Mouse (Mus musculus): Measurements from ENCODE around the gene Wfdc11. TPM values are rescaled to one million over a fixed set of nuclear protein-coding genes. Genes with fewer than 3 reads are reported as not detected.

Gene Wfdc11
- polyA plus RNA-seq, 2 experiments: not detected

DNA sequence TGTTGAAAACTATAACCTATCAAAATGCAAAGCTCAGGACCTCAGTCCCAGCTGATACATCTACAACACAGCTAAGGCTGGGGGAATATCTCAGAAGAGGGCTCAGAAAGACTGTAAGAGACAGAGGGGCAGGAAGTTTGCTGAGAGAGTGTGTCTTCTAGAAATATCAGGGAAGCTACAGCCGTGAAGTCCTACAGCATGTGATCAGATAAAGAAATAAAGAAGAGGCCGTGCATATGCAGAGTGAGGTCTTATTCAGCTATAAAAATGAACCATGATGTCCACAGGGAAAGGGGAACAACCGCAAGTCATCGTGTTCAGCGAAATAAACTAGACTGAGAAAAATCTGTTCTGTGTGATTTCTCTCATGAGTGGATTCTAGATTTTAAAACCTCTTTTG is 3.6 kb downstream of the Wfdc11 start:
- Histone ChIP-seq H3K36me3 (ENCODE audit: control insufficient read depth, insufficient read depth, low read length) (no peaks in the 10 kb centered on the region), H3K4me1 (ENCODE audit: control insufficient read depth, insufficient read depth, low read length) (no peaks in the 10 kb centered on the region), H3K4me3 (replicated peaks; ENCODE audit: low read length) (no peak overlapping the region), H3K9ac (ENCODE audit: low read depth, low read length, severe bottlenecking) (no peak overlapping the region), H3K9me3 (ENCODE audit: control insufficient read depth, low read length) (no peaks in the 10 kb centered on the region), H3K4me2 (replicated peaks; ENCODE audit: low read depth, low read length, severe bottlenecking) (no peak overlapping the region), H3K27ac (replicated peaks; ENCODE audit: low read depth, low read length) (no peak overlapping the region), H3K27me3 (ENCODE audit: control insufficient read depth, insufficient read depth, low read length) (no peaks in the 10 kb centered on the region)
- ATAC-seq (ENCODE audit: low FRiP score, low read depth) (no peak), DNase-seq (ENCODE audit: low spot score) (no peak)
- 85% methylated on average over 5 of the region's 5 CpGs for WGBS
- no peak for TF ChIP-seq POLR2A (IDR thresholded peaks at IDR 0.05; ENCODE audit: borderline replicate concordance, extremely low read depth, insufficient read depth, insufficient read length)

DNA sequence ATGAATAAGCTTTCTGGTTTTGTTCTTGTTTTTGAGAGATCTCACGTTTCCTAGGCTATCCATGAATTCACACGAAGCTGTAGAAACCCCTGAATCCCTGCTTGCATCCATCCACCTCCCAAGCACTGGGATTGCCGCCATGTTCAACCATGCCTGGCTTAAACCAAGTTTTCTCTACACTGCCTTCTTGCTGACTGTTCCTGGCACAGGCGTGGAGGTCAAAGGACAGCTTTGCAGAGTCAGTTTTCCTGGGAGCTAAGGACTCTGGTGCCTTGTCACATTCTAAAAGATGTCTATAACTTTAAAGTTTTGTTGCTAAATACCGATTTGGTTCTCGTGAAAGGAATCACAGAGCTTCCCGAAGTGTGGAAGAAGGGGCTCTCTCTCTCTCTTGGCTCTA is 9.0 kb downstream of the Wfdc11 start:
- Histone ChIP-seq H3K27ac (replicated peaks; ENCODE audit: low read depth, low read length) (no peak overlapping the region), H3K9ac (ENCODE audit: low read depth, low read length, severe bottlenecking) (no peak overlapping the region), H3K4me1 (ENCODE audit: control insufficient read depth, insufficient read depth, low read length) (no peaks in the 10 kb centered on the region), H3K36me3 (ENCODE audit: control insufficient read depth, insufficient read depth, low read length) (no peaks in the 10 kb centered on the region), H3K4me2 (replicated peaks; ENCODE audit: low read depth, low read length, severe bottlenecking) (no peak overlapping the region), H3K27me3 (ENCODE audit: control insufficient read depth, insufficient read depth, low read length) (no peaks in the 10 kb centered on the region), H3K9me3 (ENCODE audit: control insufficient read depth, low read length) (no peaks in the 10 kb centered on the region), H3K4me3 (replicated peaks; ENCODE audit: low read length) (no peak overlapping the region)
- DNase-seq (ENCODE audit: low spot score) (no peak), ATAC-seq (ENCODE audit: low FRiP score, low read depth) (no peak)
- no peak for TF ChIP-seq POLR2A (IDR thresholded peaks at IDR 0.05; ENCODE audit: borderline replicate concordance, extremely low read depth, insufficient read depth, insufficient read length)
- WGBS: 91% methylated on average over 7 of the region's 7 CpGs

DNA sequence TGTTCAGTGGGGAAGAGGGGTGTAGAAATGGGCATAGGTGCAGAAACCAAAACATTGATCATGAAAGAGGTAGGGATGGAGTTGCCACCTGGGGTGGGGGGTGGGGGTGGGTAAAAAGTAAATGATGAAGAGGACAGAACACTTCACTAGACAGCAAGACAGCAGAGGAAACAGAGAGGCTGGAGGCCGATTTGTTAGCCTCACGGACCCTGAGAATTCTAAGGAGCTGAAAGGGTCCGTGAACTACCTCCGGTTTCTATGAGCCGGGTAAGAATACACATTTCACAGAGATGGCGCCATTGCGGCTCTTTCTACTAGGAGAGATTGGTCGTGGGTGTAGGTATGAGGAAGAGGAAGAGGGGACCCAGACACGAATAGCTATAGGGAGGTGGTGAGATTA is 17.4 kb downstream of the Wfdc11 start, which contains the start of gene Wfdc9:
Wfdc9 (minus strand) TSS at position 101 of the 400 bp plus-strand sequence.
- TF ChIP-seq POLR2A (IDR thresholded peaks at IDR 0.05; ENCODE audit: borderline replicate concordance, extremely low read depth, insufficient read depth, insufficient read length): no peak
- Histone ChIP-seq H3K9ac (ENCODE audit: low read depth, low read length, severe bottlenecking) (no peak within 1 kb of the TSS), H3K27ac (replicated peaks; ENCODE audit: low read depth, low read length) (no peak within 1 kb of the TSS), H3K4me2 (replicated peaks; ENCODE audit: low read depth, low read length, severe bottlenecking) (no peak within 1 kb of the TSS), H3K27me3 (ENCODE audit: control insufficient read depth, insufficient read depth, low read length) (no peaks in the 10 kb centered on the region), H3K36me3 (ENCODE audit: control insufficient read depth, insufficient read depth, low read length) (no peaks in the 10 kb centered on the region), H3K4me1 (ENCODE audit: control insufficient read depth, insufficient read depth, low read length) (no peaks in the 10 kb centered on the region), H3K4me3 (replicated peaks; ENCODE audit: low read length) (no peak within 1 kb of the TSS), H3K9me3 (ENCODE audit: control insufficient read depth, low read length) (no peaks in the 10 kb centered on the region)
- DNase-seq (ENCODE audit: low spot score) (no peak), ATAC-seq (ENCODE audit: low FRiP score, low read depth) (no peak)
- 84% methylated on average over 9 of the region's 9 CpGs for WGBS

- WGBS: 18% methylated on average over 11 of the region's 11 CpGs
- Histone ChIP-seq H3K4me3 (replicated peaks; ENCODE audit: low read length) (no peak within 1 kb of the TSS), H3K36me3 (ENCODE audit: control insufficient read depth, insufficient read depth, low read length) (no peaks in the 10 kb centered on the region), H3K4me1 (ENCODE audit: control insufficient read depth, insufficient read depth, low read length) (no peaks in the 10 kb centered on the region), H3K27me3 (ENCODE audit: control insufficient read depth, insufficient read depth, low read length) (no peaks in the 10 kb centered on the region), H3K9ac (ENCODE audit: low read depth, low read length, severe bottlenecking) (no peak within 1 kb of the TSS), H3K4me2 (replicated peaks; ENCODE audit: low read depth, low read length, severe bottlenecking) (no peak within 1 kb of the TSS), H3K27ac (replicated peaks; ENCODE audit: low read depth, low read length) (no peak within 1 kb of the TSS), H3K9me3 (ENCODE audit: control insufficient read depth, low read length) (no peaks in the 10 kb centered on the region)
- no peak for ATAC-seq (ENCODE audit: low FRiP score, low read depth)
- TF ChIP-seq POLR2A (IDR thresholded peaks at IDR 0.05; ENCODE audit: borderline replicate concordance, extremely low read depth, insufficient read depth, insufficient read length): no peak
- peak; percentile 36 for DNase-seq (ENCODE audit: low spot score)
These were observed 18.0 kb downstream of the Wfdc11 start, which contains the start of gene Wfdc10 for GRCm38 (mm10) chr2:164655858-164656257. Wfdc10 (plus strand) TSS chr2:164656046.

GRCm38 (mm10) chr2:164641881-164642673 is 31.8 kb downstream of the Wfdc11 start:
- Histone ChIP-seq H3K27me3 (ENCODE audit: control insufficient read depth, insufficient read depth, low read length) (no peaks in the 10 kb centered on the region), H3K36me3 (ENCODE audit: control insufficient read depth, insufficient read depth, low read length) (no peaks in the 10 kb centered on the region), H3K9ac (ENCODE audit: low read depth, low read length, severe bottlenecking) (no peak overlapping the region), H3K27ac (replicated peaks; ENCODE audit: low read depth, low read length) (no peak overlapping the region), H3K9me3 (ENCODE audit: control insufficient read depth, low read length) (no peaks in the 10 kb centered on the region), H3K4me3 (replicated peaks; ENCODE audit: low read length) (no peak overlapping the region), H3K4me2 (replicated peaks; ENCODE audit: low read depth, low read length, severe bottlenecking) (no peak overlapping the region), H3K4me1 (ENCODE audit: control insufficient read depth, insufficient read depth, low read length) (no peaks in the 10 kb centered on the region)
- WGBS: 82% methylated on average over 13 of the region's 13 CpGs
- no peak for TF ChIP-seq POLR2A (IDR thresholded peaks at IDR 0.05; ENCODE audit: borderline replicate concordance, extremely low read depth, insufficient read depth, insufficient read length)
- no peak for DNase-seq (ENCODE audit: low spot score)
- ATAC-seq (ENCODE audit: low FRiP score, low read depth): no peak

Measured in limb, embryonic 14.5 days (tissue).